Mouse (Mus musculus) left cerebral cortex, postnatal 14 days (tissue): ENCODE measurements around the gene Mknk2. TPM values are rescaled to one million over a fixed set of nuclear protein-coding genes. Genes with fewer than 3 reads are reported as not detected.
A peak's percentile ranks its signal among the peaks of the same experiment; 100 is the strongest.

Experiments used
- DNase-seq, 2 experiments: peaks; one replicate each; pipeline ENCODE4 v3.0.0; 2021 to 2022; ENCODE audit warnings: low spot score in 2 of 2, mixed read lengths in 1 of 2
- intact Hi-C: fragments of 180-260 bp; cut with DNase I; formaldehyde crosslinking; loops from one replicate; pipeline ENCODE4 v1.15.1; 2025
- total RNA-seq, 2 experiments: library from RNA; stranded (reverse); gene quantifications; 2 replicates each; pipeline ENCODE4 v1.2.3; 2021

The Mknk2 gene
- total RNA-seq, 2 experiments from 2014 or later, result 38.4 to 46.7 TPM

DNA sequence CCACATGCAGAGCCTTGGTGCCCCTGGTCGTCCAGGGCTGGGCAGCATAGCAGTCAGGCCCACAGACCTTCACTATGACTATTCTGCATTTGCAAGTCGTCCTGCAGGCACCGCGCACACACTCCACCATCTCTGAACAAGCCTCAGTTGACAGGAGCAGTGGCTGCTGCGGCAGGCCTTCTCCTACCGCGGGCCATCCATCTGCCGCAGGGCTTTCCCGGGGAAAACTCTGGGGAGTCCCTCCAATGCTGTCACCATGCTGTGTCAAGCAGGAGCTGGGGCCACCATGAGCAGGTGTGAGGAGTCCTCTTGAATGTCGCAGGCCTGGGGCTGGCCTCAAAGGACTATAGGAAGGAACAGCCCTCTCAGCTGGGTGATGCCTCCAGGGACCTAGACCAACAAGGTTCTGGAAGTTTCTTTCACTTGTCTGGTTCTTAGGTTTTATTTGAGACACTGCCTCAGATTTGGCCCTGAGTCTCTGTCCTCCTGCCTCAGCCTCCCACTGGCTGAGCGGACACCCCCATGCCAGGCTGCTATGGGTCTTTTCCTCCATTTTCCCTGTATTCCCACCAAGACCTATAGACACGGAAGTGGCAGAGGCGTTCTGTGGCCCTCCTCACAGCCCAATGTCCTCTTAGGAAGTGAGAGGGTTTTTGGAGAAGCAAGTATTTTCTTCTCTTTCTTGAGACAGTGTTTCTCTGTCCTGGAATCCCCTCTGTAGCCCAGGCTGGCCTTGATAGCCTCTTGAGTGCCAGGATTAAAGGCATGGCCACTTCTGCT, 16.4 kb upstream of the Mknk2 start:
- intact Hi-C loops, result no loop called here
- DNase-seq, result no peak

GRCm38 (mm10) chr10:80693401-80694045, 15.6 kb upstream of the Mknk2 start:
- DNase-seq, result no peak
- intact Hi-C loops, result no loop called here

DNA sequence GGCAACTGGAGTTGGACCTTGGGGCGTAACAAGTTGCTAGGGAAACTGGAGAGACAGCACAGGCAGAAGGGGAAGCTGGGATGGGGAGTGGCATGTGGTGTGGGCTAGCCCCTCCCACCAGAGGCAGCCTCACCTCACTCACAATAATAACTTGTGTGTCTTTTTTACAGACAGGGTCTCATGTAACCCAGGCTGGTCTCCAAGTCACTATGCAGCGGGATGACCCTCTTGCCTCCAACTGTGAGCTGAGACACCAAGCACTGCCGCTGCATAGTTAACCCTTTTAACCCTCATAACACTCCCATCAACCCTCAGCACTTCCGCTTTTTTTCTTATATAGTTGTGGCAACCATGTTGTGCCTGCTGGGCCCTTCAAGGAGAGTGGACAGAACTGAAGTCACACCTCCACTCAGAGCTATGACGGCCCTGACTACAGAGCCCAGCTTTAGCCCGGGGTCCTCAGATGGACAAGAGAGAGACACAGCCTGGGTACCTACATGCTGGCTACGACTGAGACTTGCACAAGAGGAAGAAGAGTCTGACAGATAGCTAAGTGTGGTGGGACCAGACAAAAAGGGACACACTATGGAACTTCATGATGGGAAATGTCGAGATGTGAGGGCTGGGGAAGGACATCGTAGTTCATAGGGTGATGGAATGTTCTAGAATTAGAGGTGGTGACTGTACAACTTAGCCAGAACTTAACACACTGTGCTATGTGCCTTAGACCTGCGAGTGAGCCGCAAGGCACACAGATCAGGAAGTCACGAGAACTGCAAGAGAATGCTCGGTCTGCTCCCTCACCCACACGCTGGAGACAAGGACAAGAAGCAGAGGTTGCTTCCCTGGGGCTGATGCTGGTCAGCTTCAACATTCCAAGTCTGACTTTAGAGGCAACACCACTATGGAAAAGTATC, 14.6 kb upstream of the Mknk2 start:
- no peak for DNase-seq
- intact Hi-C loops, result no loop called here

- intact Hi-C loops, result loop anchor here (10.0 kb wide), 1 partner anchor 243 kb away; no protein-coding TSS in a partner anchor
- peak; percentile 68 to 74 for DNase-seq
Observed at GRCm38 (mm10) chr10:80687850-80688249, 9.9 kb upstream of the Mknk2 start.

DNA sequence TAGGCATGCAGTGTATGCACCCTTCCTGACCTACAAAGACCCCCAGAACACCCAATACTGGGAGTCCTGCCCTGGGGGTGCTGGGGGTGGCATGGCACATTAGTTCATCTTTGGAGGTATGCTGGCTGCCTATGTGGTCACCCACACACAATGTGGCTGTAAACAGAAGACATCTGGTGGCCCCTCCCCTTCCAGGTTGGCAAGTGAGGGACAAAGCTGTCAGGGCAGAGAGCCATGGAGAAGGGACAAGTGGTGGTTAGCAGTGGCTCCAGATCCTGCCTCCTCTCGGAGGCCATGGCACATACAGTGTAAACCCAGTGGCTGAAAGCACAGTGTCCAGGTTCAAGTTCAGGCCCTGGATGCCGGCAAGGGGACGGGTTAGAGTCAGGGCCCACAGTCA, 8.7 kb upstream of the Mknk2 start:
- no peak for DNase-seq
- intact Hi-C loops, result loop anchor here (10.0 kb wide), 1 partner anchor 242 kb away; no protein-coding TSS in a partner anchor

DNA sequence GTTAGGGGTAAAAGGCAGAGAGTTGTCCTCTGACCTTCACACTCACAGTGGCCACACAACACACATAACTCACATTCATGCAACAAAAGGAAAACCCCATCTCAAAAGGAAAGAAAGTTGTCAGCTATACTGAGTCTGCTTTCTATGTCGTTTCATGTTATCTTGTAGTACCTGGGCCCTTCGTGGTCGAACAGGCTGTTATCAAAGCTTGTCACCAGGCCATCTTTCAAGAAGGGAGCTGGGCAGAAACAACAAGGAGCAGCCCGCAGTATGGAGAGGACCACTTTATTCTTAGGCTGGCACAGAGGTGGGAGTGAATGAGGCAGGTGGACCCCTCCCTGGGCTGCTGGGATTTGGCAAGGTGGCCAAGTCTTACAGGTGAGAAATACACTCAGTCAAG, 7.1 kb upstream of the Mknk2 start:
- no peak for DNase-seq
- intact Hi-C loops, result loop anchor here (1.0 to 10.0 kb wide), 3 partner anchors 26 to 240 kb away; partner anchors contain the start of gene Klf16

GRCm38 (mm10) chr10:80684214-80684613, 6.3 kb upstream of the Mknk2 start:
- intact Hi-C loops, result loop anchor here (1.0 to 10.0 kb wide), 3 partner anchors 25 to 239 kb away; partner anchors contain the start of gene Klf16
- peak; percentile 45 to 56 for DNase-seq

DNA sequence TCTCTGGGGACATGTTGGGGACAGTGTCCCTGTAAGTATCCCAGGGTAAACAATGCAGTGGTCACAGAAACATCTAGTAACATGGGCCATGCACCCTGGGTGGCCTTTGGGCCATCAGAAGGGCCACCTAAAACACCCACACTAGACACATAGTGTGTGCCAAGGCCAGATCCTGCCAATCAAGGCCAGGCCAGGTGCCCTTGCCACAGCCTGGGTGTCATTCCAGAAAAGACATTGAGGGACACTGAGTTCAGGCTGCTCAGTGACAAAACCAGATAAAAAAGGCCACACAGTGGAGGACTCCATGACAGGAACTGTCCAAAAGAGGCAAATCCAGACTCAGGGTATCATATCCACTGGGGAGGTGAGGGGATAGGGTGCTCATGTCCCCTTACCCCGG, 5.7 kb upstream of the Mknk2 start:
- intact Hi-C loops, result loop anchor here (1.0 to 10.0 kb wide), 3 partner anchors 24 to 239 kb away; partner anchors contain the start of gene Klf16
- no peak for DNase-seq

DNA sequence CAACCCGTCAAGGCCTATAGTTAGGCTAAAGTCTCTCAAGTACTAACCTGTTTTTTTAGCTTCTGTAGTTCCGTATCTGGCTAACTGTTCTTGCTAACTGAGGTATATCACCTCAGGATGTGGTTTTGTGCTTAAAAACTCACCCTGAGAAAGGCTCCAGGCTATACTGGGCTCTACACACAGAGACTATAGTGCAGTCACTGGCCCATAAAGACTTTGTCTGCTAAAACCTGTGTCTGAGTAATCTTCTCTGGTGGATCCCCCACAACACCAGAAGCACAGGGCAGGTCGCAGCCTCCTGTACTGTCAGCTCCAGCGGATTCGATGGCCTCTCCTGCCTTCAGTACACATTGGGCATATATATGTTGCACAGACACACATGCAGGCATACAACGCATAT, 4.1 kb upstream of the Mknk2 start:
- intact Hi-C loops, result loop anchor here (5.0 to 10.0 kb wide), 2 partner anchors 105 to 237 kb away; partner anchors contain the start of gene Klf16
- no peak for DNase-seq

GRCm38 (mm10) chr10:80680260-80680696, 2.4 kb upstream of the Mknk2 start:
- no peak for DNase-seq
- intact Hi-C loops, result loop anchor here (5.0 to 10.0 kb wide), 2 partner anchors 103 to 235 kb away; partner anchors contain the start of gene Klf16

- no peak for DNase-seq
- intact Hi-C loops, result loop anchor here (5.0 to 10.0 kb wide), 2 partner anchors 102 to 235 kb away; partner anchors contain the start of gene Klf16
Observed at GRCm38 (mm10) chr10:80679556-80680259, 1.8 kb upstream of the Mknk2 start.

DNA sequence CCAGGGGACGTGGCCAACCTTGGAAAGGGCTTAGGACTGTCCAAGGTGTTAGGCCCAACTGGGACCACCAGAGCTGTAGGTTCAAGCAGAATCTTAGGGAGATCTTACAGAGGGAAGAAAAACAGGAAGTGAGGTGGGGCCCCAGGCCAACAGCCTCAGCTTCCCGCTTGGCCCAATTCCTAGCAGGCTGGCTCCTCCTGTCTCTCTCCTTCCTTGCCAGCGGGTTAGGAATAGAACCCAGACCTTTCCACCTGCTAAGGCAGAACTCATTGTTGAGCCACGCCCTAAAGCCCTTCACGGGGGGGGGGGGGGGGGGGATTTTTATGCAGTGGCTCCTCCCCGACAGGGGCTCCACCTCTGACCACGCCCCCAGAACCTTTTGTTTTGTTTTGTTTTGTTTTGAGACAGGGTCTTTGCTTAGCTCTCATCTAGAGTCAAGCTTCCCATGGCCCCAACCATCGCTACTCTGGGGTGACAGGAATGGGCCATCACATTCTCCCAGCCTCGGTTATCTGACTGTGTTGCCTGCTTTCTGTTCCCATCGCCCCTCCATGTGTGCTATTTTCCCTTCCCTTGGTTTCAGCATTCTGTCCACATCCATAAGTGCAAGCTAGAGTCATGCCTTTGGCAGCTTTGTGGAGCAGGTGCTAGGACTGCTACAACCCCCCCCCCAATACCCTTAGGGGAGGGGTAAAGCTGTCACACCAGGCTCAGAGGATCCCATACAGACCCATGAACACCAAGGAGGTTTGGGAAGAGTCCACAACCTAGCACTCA, 877 bp upstream of the Mknk2 start:
- intact Hi-C loops, result no loop called here
- DNase-seq, result no peak

DNA sequence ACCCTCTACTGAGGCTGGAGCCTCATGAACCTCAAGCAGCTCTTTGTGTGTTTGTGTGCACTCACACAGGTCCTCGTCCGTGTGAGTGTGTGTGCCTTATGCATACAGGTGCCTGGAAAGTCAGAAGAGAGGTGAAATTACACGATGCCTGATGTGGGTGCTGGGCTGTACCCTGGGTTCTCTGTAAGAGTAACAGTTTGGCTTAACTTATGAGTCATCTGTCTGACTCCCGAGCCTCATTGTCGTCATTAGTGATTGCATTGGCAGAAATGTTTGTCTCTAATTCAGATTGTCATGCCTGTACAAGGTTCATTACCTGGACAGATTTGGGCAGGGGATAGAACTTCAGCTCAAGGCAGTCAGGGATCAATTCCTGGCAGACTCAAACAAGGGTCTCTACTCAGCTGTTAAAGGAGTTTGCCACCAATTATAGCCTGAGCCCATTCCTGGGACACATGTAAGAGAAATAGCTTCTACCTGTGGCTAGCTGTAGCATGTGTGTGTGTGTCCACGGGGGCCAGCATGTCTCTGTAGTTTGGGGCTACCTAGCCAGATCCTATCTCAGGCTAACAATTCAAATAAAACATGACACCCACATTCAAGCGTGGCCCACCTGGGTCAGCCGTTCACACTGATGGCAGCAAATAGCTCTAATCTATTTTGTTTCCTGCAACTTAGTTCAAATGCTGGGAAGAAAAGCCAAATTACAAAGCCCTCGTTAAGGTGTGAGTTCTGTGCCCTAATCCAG, 610 bp downstream of the Mknk2 start:
- no peak for DNase-seq
- intact Hi-C loops, result no loop called here

GRCm38 (mm10) chr10:80676198-80676928, 1.5 kb downstream of the Mknk2 start:
- intact Hi-C loops, result no loop called here
- DNase-seq, result peak; percentile 99 to 100

DNA sequence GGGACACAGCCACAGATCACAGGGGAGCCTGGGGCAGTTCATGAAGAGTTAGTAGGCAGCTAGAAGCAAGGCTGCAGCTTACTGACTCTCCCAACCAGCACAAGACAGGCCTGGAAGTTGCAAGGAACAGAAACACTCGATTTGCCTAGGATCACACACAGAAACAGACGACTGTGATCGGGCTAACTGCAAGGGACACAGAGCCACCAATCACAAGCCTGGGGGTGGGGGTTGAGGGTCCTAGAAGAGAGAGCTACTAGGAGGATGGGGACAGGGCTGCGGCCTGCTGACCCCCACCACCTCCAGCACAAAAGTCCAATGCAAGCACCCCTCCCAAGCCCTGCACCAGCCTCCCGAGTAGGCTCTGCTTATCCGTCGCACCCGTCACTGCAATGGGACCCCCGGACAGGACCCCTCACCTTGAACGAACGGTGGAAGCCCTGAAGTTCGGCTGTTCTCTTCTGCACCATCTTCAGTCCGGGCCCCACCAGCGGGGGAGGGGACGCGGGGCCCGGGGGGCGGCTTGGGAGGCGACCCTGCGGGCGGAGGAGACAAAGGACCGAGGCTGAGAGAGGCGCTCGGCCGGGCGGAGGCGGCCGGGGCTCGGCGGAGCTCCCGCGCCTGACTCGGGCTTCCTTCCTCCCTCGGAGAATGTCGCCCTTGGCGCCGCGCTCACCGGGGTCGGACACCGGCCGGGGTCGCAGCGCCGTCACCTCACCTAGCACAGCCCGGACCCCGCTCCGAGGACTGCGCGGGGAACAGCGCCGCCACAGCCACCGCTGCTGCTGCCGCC, 2.3 kb downstream of the Mknk2 start:
- intact Hi-C loops, result loop anchor here (2.0 kb wide), 1 partner anchor 19 kb away; the partner anchor contains the start of gene Btbd2
- DNase-seq, result no peak
